Mouse (Mus musculus) C2C12 (cell line): ENCODE measurements around the gene Pde6d. TPM values are rescaled to one million over a fixed set of nuclear protein-coding genes. Genes with fewer than 3 reads are reported as not detected.

Experiments
- H3K27me3 ChIP-seq: one replicate; pipeline ENCODE4 v1.6.1; 2011; ENCODE audit not compliant: control insufficient read depth, insufficient read depth, insufficient read length
- H3K36me3 ChIP-seq: one replicate; pipeline ENCODE4 v1.6.1; 2011; ENCODE audit not compliant: control insufficient read depth, insufficient read depth
- H3K4me3 ChIP-seq: one replicate; pipeline ENCODE4 v1.5.1; 2011; ENCODE audit warnings: mild to moderate bottlenecking, control low read depth; ENCODE audit not compliant: poor library complexity, insufficient read depth, severe bottlenecking
- H3K79me2 ChIP-seq: one replicate; pipeline ENCODE4 v1.6.1; 2011; ENCODE audit not compliant: control insufficient read depth, insufficient read depth
- H3K79me3 ChIP-seq: one replicate; pipeline ENCODE4 v1.6.1; 2011; ENCODE audit warnings: low read depth, control low read depth
- H3ac ChIP-seq: one replicate; pipeline ENCODE3; 2011; ENCODE audit warnings: low read depth; ENCODE audit not compliant: control insufficient read depth, insufficient read length
- CEBPB ChIP-seq: IDR thresholded peaks from one replicate; pipeline ENCODE4 v1.6.1; 2011; ENCODE audit warnings: low read depth, mild to moderate bottlenecking, control low read depth, moderate library complexity
- CTCF ChIP-seq: IDR thresholded peaks from one replicate; pipeline ENCODE4 v1.5.1; 2011; ENCODE audit not compliant: control insufficient read depth, insufficient read depth, insufficient read length
- FOSL1 ChIP-seq: IDR thresholded peaks from one replicate; pipeline ENCODE4 v1.8.0; 2011; ENCODE audit warnings: mild to moderate bottlenecking, low read length; ENCODE audit not compliant: poor library complexity, insufficient read depth, severe bottlenecking
- MAX ChIP-seq: IDR thresholded peaks from one replicate; pipeline ENCODE4 v1.6.1; 2011; ENCODE audit warnings: mild to moderate bottlenecking, control low read depth
- MYOD1 ChIP-seq: IDR thresholded peaks from one replicate; pipeline ENCODE4 v1.6.1; 2011; ENCODE audit warnings: low read depth; ENCODE audit not compliant: control insufficient read depth, insufficient read length
- MYOG ChIP-seq: IDR thresholded peaks from one replicate; pipeline ENCODE4 v1.6.1; 2011; ENCODE audit not compliant: control insufficient read depth, insufficient read length; ENCODE audit errors: extremely low read depth
- USF1 ChIP-seq: IDR thresholded peaks from one replicate; pipeline ENCODE4 v1.6.1; 2011; ENCODE audit warnings: low read depth, mild to moderate bottlenecking, control low read depth, moderate library complexity
- polyA plus RNA-seq: library from polyadenylated mRNA; unstranded; fragments of >200 nt; fragmentation: generic; extraction: Trizol; gene quantifications from one replicate; pipeline ENCODE4 v1.2.1, GENCODE M21; 2012; ENCODE audit warnings: missing spikeins

The Pde6d gene
- polyA plus RNA-seq, 1 experiment, result 41.8 TPM

GRCm38 (mm10) chr1:86568409-86568808 lies 14.0 kb downstream of the Pde6d start:
- Histone ChIP-seq H3K79me2 (no peaks in the 10 kb centered on the region), H3K79me3 (no peaks in the 10 kb centered on the region), H3K27me3 (no peaks in the 10 kb centered on the region), H3K36me3 (no peaks in the 10 kb centered on the region), H3K4me3 (no peak overlapping the region), H3ac (no peak overlapping the region)
- no peak for TF ChIP-seq FOSL1
- no peak for TF ChIP-seq MAX
- TF ChIP-seq MYOD1, result no peak
- TF ChIP-seq CEBPB, result no peak
- TF ChIP-seq CTCF, result no peak
- no peak for TF ChIP-seq USF1
- TF ChIP-seq MYOG, result no peak

- H3K27me3 ChIP-seq, result no peaks in the 10 kb centered on the region
- TF ChIP-seq FOSL1, result no peak
- H3K79me2 ChIP-seq, result no peaks in the 10 kb centered on the region
- no peak overlapping the region for H3K4me3 ChIP-seq
- no peaks in the 10 kb centered on the region for H3K79me3 ChIP-seq
- H3ac ChIP-seq, result no peak overlapping the region
- H3K36me3 ChIP-seq, result no peaks in the 10 kb centered on the region
Observed at GRCm38 (mm10) chr1:86562663-86563062, 19.8 kb downstream of the Pde6d start.

- no peaks in the 10 kb centered on the region for H3K79me2 ChIP-seq
- H3K4me3 ChIP-seq, result no peak overlapping the region
- no peaks in the 10 kb centered on the region for H3K27me3 ChIP-seq
- no peak overlapping the region for H3ac ChIP-seq
- H3K36me3 ChIP-seq, result no peaks in the 10 kb centered on the region
- no peaks in the 10 kb centered on the region for H3K79me3 ChIP-seq
- no peak for TF ChIP-seq USF1
- no peak for TF ChIP-seq CTCF
- no peak for TF ChIP-seq MYOG
- TF ChIP-seq FOSL1, result no peak
- TF ChIP-seq MYOD1, result no peak
- no peak for TF ChIP-seq CEBPB
- no peak for TF ChIP-seq MAX
Observed at GRCm38 (mm10) chr1:86559232-86559631, 23.2 kb downstream of the Pde6d start.

- no peaks in the 10 kb centered on the region for H3K36me3 ChIP-seq
- H3K79me3 ChIP-seq, result no peaks in the 10 kb centered on the region
- no peak overlapping the region for H3ac ChIP-seq
- H3K79me2 ChIP-seq, result no peaks in the 10 kb centered on the region
- no peaks in the 10 kb centered on the region for H3K27me3 ChIP-seq
- TF ChIP-seq MYOD1 (no peak), FOSL1 (no peak), CTCF (no peak), CEBPB (no peak), MAX (no peak), USF1 (no peak), MYOG (no peak)
- H3K4me3 ChIP-seq, result no peak overlapping the region
Observed at GRCm38 (mm10) chr1:86557872-86558271, 24.6 kb downstream of the Pde6d start.

- Histone ChIP-seq H3K27me3 (no peaks in the 10 kb centered on the region), H3K36me3 (no peaks in the 10 kb centered on the region), H3K4me3 (no peak overlapping the region), H3ac (no peak overlapping the region), H3K79me3 (no peaks in the 10 kb centered on the region), H3K79me2 (no peaks in the 10 kb centered on the region)
- no peak for TF ChIP-seq CEBPB
- no peak for TF ChIP-seq FOSL1
- TF ChIP-seq USF1, result no peak
- no peak for TF ChIP-seq MYOD1
- TF ChIP-seq MYOG, result no peak
- TF ChIP-seq MAX, result no peak
- no peak for TF ChIP-seq CTCF
Observed at GRCm38 (mm10) chr1:86555665-86556064, 26.8 kb downstream of the Pde6d start.

- Histone ChIP-seq H3K27me3 (no peaks in the 10 kb centered on the region), H3K36me3 (peaks cover 6% of the 10 kb centered on the region), H3K79me3 (no peaks in the 10 kb centered on the region), H3ac (no peak overlapping the region), H3K4me3 (no peak overlapping the region), H3K79me2 (no peaks in the 10 kb centered on the region)
- no peak for TF ChIP-seq CEBPB
- TF ChIP-seq MYOD1, result no peak
- TF ChIP-seq USF1, result no peak
- TF ChIP-seq MAX, result no peak
- no peak for TF ChIP-seq FOSL1
- no peak for TF ChIP-seq CTCF
- no peak for TF ChIP-seq MYOG
Observed at GRCm38 (mm10) chr1:86551877-86552276, 30.6 kb downstream of the Pde6d start.
